Mouse (Mus musculus): Measurements from ENCODE around the gene Hmgcs1. TPM values are rescaled to one million over a fixed set of nuclear protein-coding genes. Genes with fewer than 3 reads are reported as not detected.

Gene Hmgcs1
- total RNA-seq, 4 experiments from 2014 or later: 154 to 280 (median 237) TPM

DNA sequence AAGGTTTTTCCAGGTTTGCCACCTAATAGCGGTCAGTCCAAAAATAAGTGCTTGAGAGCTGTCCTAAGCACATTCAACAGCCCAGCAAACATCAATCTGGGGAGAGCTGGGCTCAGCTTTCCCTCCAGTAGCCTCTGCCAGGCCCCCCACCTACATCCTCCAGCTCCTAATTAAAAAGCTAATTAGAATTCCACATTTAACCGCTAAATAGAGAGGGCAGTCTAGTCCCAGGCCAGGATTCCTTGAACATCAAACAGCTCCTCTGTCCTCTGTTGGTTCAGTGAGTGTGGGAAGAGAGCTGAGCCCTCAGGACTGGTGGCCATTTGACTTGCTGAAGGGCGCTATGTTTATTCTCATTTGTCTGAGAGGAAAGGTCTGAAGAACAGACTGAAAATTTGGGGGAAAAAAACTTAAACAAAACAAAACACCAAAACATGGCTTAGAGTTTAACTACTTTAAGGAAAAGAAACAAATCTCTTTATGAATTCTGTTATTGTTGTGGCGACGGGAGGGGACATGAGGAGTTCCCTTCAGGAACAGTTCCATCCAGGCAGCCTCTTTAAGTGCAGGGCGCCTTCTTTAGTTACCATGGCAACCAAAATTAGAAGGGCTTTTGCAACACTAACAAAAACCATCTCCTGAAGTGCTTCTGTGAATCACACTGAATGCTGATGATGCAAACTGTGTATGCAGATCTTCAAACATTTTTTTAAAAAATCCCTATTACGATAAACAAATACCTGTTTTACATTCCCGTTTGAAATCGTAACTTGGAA, 63.9 kb downstream of the Hmgcs1 start:
- no peak for DNase-seq

DNA sequence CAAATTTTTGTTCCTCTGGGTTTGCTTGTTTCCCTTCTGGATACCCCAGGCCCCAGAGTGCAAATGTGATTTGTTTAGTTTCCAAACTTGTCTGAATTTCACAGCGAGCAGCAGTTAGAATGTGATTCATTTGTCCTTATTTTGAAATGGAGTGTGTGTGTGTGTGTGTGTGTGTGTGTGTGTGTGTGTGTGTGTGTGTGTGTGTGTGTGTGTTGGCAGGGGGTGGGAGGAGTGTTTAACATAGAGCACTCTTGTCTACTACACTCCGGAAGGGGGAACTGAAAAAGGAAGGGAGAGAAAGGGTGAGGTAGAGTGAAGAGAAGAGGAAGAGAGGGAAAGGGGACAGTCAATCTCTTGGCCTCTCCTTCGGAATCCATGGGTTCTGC, 64.4 kb downstream of the Hmgcs1 start:
- DNase-seq: no peak

- no peak for DNase-seq
Observed at GRCm38 (mm10) chr13:119755141-119755547, 65.0 kb downstream of the Hmgcs1 start.

GRCm38 (mm10) chr13:119755681-119756471, 65.7 kb downstream of the Hmgcs1 start, which contains the start of gene Nim1k:
Nim1k (minus strand) TSS chr13:119755882.
- DNase-seq: peak; percentile 86

- DNase-seq: no peak
Observed at GRCm38 (mm10) chr13:119756831-119757230, 66.7 kb downstream of the Hmgcs1 start.

Other genes starting within 250 kb of the Hmgcs1 start
- 10 to 100 TPM; 17.2 to 34.5 (median 21.5) TPM for gene 4833420G17Rik, start 227.6 kb upstream of the Hmgcs1 start, total RNA-seq (2022)
- 10 to 100 TPM in 2 of 4 experiments, 1 to 10 TPM in 2; 8.5 to 12.5 (median 10.9) TPM for gene Tmem267, start 202.3 kb upstream of the Hmgcs1 start, total RNA-seq (2022)
- gene 3110070M22Rik, start 202.0 kb upstream of the Hmgcs1 start, total RNA-seq (2022): 1 to 10 TPM; 1.0 to 2.5 (median 2.0) TPM
- under 1 TPM; 0.22 to 0.56 (median 0.29) TPM for gene Ccl28, start 66.6 kb upstream of the Hmgcs1 start, total RNA-seq (2022)
- 1 to 10 TPM; 2.4 to 2.7 (median 2.4) TPM for gene Nim1k, start 65.5 kb downstream of the Hmgcs1 start, total RNA-seq (2022)
- gene Zfp131, start 100.5 kb downstream of the Hmgcs1 start, total RNA-seq (2022): 10 to 100 TPM; 30.8 to 39.5 (median 34.5) TPM
- gene AF067063, start 139.8 kb downstream of the Hmgcs1 start, total RNA-seq (2022): not detected
- not detected for gene D13Ertd608e, start 145.6 kb downstream of the Hmgcs1 start, total RNA-seq (2022)
- not detected for gene Tcstv1, start 204.4 kb downstream of the Hmgcs1 start, total RNA-seq (2022)
- gene Gm21761, start 238.9 kb downstream of the Hmgcs1 start, total RNA-seq (2022): not detected